Mouse (Mus musculus) intestine, embryonic 16.5 days (tissue): ENCODE data around the gene Cdh8. TPM values are rescaled to one million over a fixed set of nuclear protein-coding genes. Genes with fewer than 3 reads are reported as not detected.

ENCODE experiments used
- ATAC-seq: fragments of 200-750 bp; cut with Nextera tagmentation; 2 replicates; pipeline ENCODE4 v1.8.0; 2017; ENCODE audit warnings: moderate TSS enrichment, moderate library complexity
- H3K27ac ChIP-seq: fragments of 300-500 bp; sonication (generic); 2 replicates; pipeline ENCODE4 v1.5.1; 2014; ENCODE audit warnings: mild to moderate bottlenecking, low read length
- H3K27me3 ChIP-seq: fragments of 300-500 bp; sonication (generic); replicated peaks from 2 replicates; pipeline ENCODE4 v1.6.1; 2014; ENCODE audit warnings: low read length, control low read depth, mixed read lengths; ENCODE audit not compliant: control insufficient read depth, insufficient read depth
- H3K36me3 ChIP-seq: fragments of 300-500 bp; sonication (generic); 2 replicates; pipeline ENCODE4 v1.6.1; 2014; ENCODE audit warnings: low read length, control low read depth; ENCODE audit not compliant: control insufficient read depth, insufficient read depth
- H3K4me1 ChIP-seq: fragments of 300-500 bp; sonication (generic); 2 replicates; pipeline ENCODE4 v1.6.1; 2014; ENCODE audit warnings: low read length, control low read depth, mixed read lengths; ENCODE audit not compliant: control insufficient read depth, insufficient read depth
- H3K4me2 ChIP-seq: fragments of 300-500 bp; sonication (generic); 2 replicates; pipeline ENCODE4 v1.6.1; 2014; ENCODE audit warnings: low read depth, low read length, control low read depth
- H3K4me3 ChIP-seq: fragments of 300-500 bp; sonication (generic); 2 replicates; pipeline ENCODE4 v1.5.1; 2014; ENCODE audit warnings: mild to moderate bottlenecking, low read length
- H3K9ac ChIP-seq: fragments of 300-500 bp; sonication (generic); 2 replicates; pipeline ENCODE4 v1.6.1; 2014; ENCODE audit warnings: low read depth, low read length
- H3K9me3 ChIP-seq: fragments of 300-500 bp; sonication (generic); 2 replicates; pipeline ENCODE4 v1.6.1; 2016; ENCODE audit warnings: low read length, control low read depth; ENCODE audit not compliant: control insufficient read depth
- WGBS: fragments of 180-500 bp; shearing (Covaris S2); extraction: QIAGEN DNeasy Blood & Tissue Kit; methylation state at CpG from one replicate; pipeline ENCODE4 v1.1.7; 2014; 5-methylcytosine and 5-hydroxymethylcytosine counted together
- polyA plus RNA-seq: library from polyadenylated mRNA; unstranded; fragments of >200 nt; fragmentation: Nextera tagmentation; extraction: Ambion mirVana; gene quantifications from 2 replicates; pipeline ENCODE4 v1.2.1, GENCODE M21; 2015

The Cdh8 gene
- 0.51 and 0.99 TPM in 2 replicates for polyA plus RNA-seq

- WGBS = under 1% methylated on average over 58 of the region's 58 CpGs
- peaks cover 34% of the 10 kb centered on the region for H3K27me3 ChIP-seq
Observed at GRCm38 (mm10) chr8:99415966-99416781, at the start of gene Cdh8. TSS of gene Cdh8 (minus strand) at chr8:99416471.

GRCm38 (mm10) chr8:99446506-99446905, 30.2 kb upstream of the Cdh8 start:
- H3K9me3 ChIP-seq = no peaks in the 10 kb centered on the region
- ATAC-seq = no peak
- H3K9ac ChIP-seq = no peak overlapping the region
- H3K4me3 ChIP-seq = no peak overlapping the region
- no peaks in the 10 kb centered on the region for H3K4me1 ChIP-seq
- H3K27ac ChIP-seq = no peak overlapping the region
- WGBS = 95% methylated on average over 1 of the region's 1 CpGs
- H3K36me3 ChIP-seq = no peaks in the 10 kb centered on the region
- H3K4me2 ChIP-seq = no peak overlapping the region
- no peaks in the 10 kb centered on the region for H3K27me3 ChIP-seq

More at GRCm38 (mm10) chr8:99415966-99416781, at the start of gene Cdh8:
- ATAC-seq = peak; percentile 52
- no peak within 1 kb of the TSS for H3K27ac ChIP-seq
- no peaks in the 10 kb centered on the region for H3K36me3 ChIP-seq
- peak within 1 kb of the TSS; percentile 45 for H3K4me3 ChIP-seq
- no peak within 1 kb of the TSS for H3K9ac ChIP-seq
- no peaks in the 10 kb centered on the region for H3K9me3 ChIP-seq
- H3K4me1 ChIP-seq = peaks cover 3% of the 10 kb centered on the region; the same call in 1 of the 2 replicates
- peak within 1 kb of the TSS; percentile 74 for H3K4me2 ChIP-seq

GRCm38 (mm10) chr8:99425901-99426300, 9.6 kb upstream of the Cdh8 start:
- H3K4me2 ChIP-seq = no peak overlapping the region
- H3K27ac ChIP-seq = no peak overlapping the region
- no peak overlapping the region for H3K4me3 ChIP-seq
- WGBS = 74% methylated on average over 4 of the region's 4 CpGs
- no peaks in the 10 kb centered on the region for H3K9me3 ChIP-seq
- ATAC-seq = no peak
- no peaks in the 10 kb centered on the region for H3K27me3 ChIP-seq
- H3K4me1 ChIP-seq = no peaks in the 10 kb centered on the region
- H3K36me3 ChIP-seq = no peaks in the 10 kb centered on the region
- H3K9ac ChIP-seq = no peak overlapping the region

GRCm38 (mm10) chr8:99421516-99421915, 5.2 kb upstream of the Cdh8 start:
- 23% methylated on average over 7 of the region's 7 CpGs for WGBS
- H3K4me2 ChIP-seq = 0 out of 2 replicates have a peak overlapping the region, but pooled peaks have one; percentile 2

GRCm38 (mm10) chr8:99419726-99420125, 3.5 kb upstream of the Cdh8 start:
- WGBS = 81% methylated on average over 4 of the region's 4 CpGs
- ATAC-seq = no peak
- no peaks in the 10 kb centered on the region for H3K4me1 ChIP-seq

More at GRCm38 (mm10) chr8:99421516-99421915, 5.2 kb upstream of the Cdh8 start:
- no peak for ATAC-seq
- Histone ChIP-seq H3K4me1 (no peaks in the 10 kb centered on the region), H3K9ac (no peak overlapping the region), H3K36me3 (no peaks in the 10 kb centered on the region), H3K27me3 (peaks cover 16% of the 10 kb centered on the region), H3K27ac (no peak overlapping the region), H3K9me3 (no peaks in the 10 kb centered on the region), H3K4me3 (no peak overlapping the region)

GRCm38 (mm10) chr8:99417456-99417855, 1.2 kb upstream of the Cdh8 start:
- peaks cover 3% of the 10 kb centered on the region; the same call in 1 of the 2 replicates for H3K4me1 ChIP-seq
- ATAC-seq = no peak
- H3K4me2 ChIP-seq = no peak overlapping the region
- peaks cover 34% of the 10 kb centered on the region for H3K27me3 ChIP-seq
- no peak overlapping the region for H3K9ac ChIP-seq
- H3K9me3 ChIP-seq = no peaks in the 10 kb centered on the region
- H3K27ac ChIP-seq = no peak overlapping the region
- no peak overlapping the region for H3K4me3 ChIP-seq
- H3K36me3 ChIP-seq = no peaks in the 10 kb centered on the region
- 49% methylated on average over 7 of the region's 7 CpGs for WGBS

More at GRCm38 (mm10) chr8:99419726-99420125, 3.5 kb upstream of the Cdh8 start:
- no peak overlapping the region for H3K4me3 ChIP-seq
- H3K27me3 ChIP-seq = peaks cover 34% of the 10 kb centered on the region
- no peak overlapping the region for H3K9ac ChIP-seq
- no peak overlapping the region for H3K4me2 ChIP-seq
- H3K9me3 ChIP-seq = no peaks in the 10 kb centered on the region
- no peak overlapping the region for H3K27ac ChIP-seq
- H3K36me3 ChIP-seq = no peaks in the 10 kb centered on the region

GRCm38 (mm10) chr8:99415076-99415965, 950 bp downstream of the Cdh8 start:
- 1% methylated on average over 48 of the region's 48 CpGs for WGBS
- no peak for ATAC-seq
- H3K9ac ChIP-seq = no peak overlapping the region

GRCm38 (mm10) chr8:99414483-99414921, 1.8 kb downstream of the Cdh8 start:
- no peak overlapping the region for H3K9ac ChIP-seq
- no peak overlapping the region for H3K4me3 ChIP-seq
- H3K4me1 ChIP-seq = peaks cover 3% of the 10 kb centered on the region; the same call in 1 of the 2 replicates
- H3K27me3 ChIP-seq = peaks cover 31% of the 10 kb centered on the region
- H3K27ac ChIP-seq = no peak overlapping the region
- H3K4me2 ChIP-seq = peak overlapping the region; percentile 74; the same call in 1 of the 2 replicates
- H3K9me3 ChIP-seq = no peaks in the 10 kb centered on the region
- 8% methylated on average over 9 of the region's 9 CpGs for WGBS
- H3K36me3 ChIP-seq = no peaks in the 10 kb centered on the region
- no peak for ATAC-seq

More at GRCm38 (mm10) chr8:99415076-99415965, 950 bp downstream of the Cdh8 start:
- Histone ChIP-seq H3K4me1 (peaks cover 3% of the 10 kb centered on the region; the same call in 1 of the 2 replicates), H3K36me3 (no peaks in the 10 kb centered on the region), H3K27ac (no peak overlapping the region), H3K4me2 (peak overlapping the region; percentile 74), H3K27me3 (peaks cover 34% of the 10 kb centered on the region), H3K9me3 (no peaks in the 10 kb centered on the region), H3K4me3 (peak overlapping the region; percentile 45)
